ENCODE assay signal across 8 mouse cellular contexts in genomic region chr19:23065548-23065947, GRCm38 (mm10).
DNase-seq lines count a peak whose midpoint lies in the region; ATAC-seq and TF ChIP-seq lines count a peak whose summit lies in the region.

No protein-coding gene starts in this region.

- no peak overlapping the region for H3K4me3 ChIP-seq in lung, adult 2 months (replicated peaks; ENCODE audit: extremely low read depth, low read depth, low read length)

- DNase-seq in adrenal gland, adult 2 months: peak; percentile 40
- no peak for DNase-seq in adrenal gland, adult 8-10 months
- peak; percentile 49 to 68 for DNase-seq in lung, adult 18-20 months
- DNase-seq in lung, adult 2 months: no peak
- DNase-seq in heart, postnatal 36 days: peak; percentile 51 to 71
- peak; percentile 69 for DNase-seq in skeletal muscle tissue, adult 2 months (ENCODE audit: low read depth, low spot score)
- no peak for DNase-seq in B cell, adult 2 months

- 32% methylated on average over 5 of the region's 5 CpGs for WGBS in lung, adult 2 months

- intact Hi-C loops in heart, postnatal 36 days (cut with DNase I): no loop called here

- peaks cover 32% of the 10 kb centered on the region for H3K4me1 ChIP-seq in lung, adult 2 months (ENCODE audit: control insufficient read depth, insufficient read depth, low read length)

- no peak for TF ChIP-seq CTCF in lung, adult 2 months (IDR thresholded peaks at IDR 0.05; ENCODE audit: insufficient read depth, low read length)

- no peak for ATAC-seq in activated CD4-positive, CD25-positive, alpha-beta regulatory T cell, adult 4 months

- no peak for TF ChIP-seq POLR2A in lung, adult 2 months (IDR thresholded peaks at IDR 0.05; ENCODE audit: borderline replicate concordance, extremely low read depth, low read depth, low read length)

Comparison
In these comparisons a context has a peak if more than half of its experiments do, and no peak if none do; other contexts are left out.
1. DNase-seq: peak in adrenal gland, adult 2 months (single experiment), lung, adult 18-20 months (2 of 2), heart, postnatal 36 days (2 of 2) and skeletal muscle tissue, adult 2 months (single experiment); none in adrenal gland, adult 8-10 months (single experiment), lung, adult 2 months (single experiment) and B cell, adult 2 months (0 of 2).